Mouse (Mus musculus): ENCODE measurements around the gene Olfr62. TPM values are rescaled to one million over a fixed set of nuclear protein-coding genes. Genes with fewer than 3 reads are reported as not detected.

The Olfr62 gene
- polyA plus RNA-seq (2017; shearing (Covaris generic)) = not detected

GRCm38 (mm10) chr4:118658652-118659051, at the start of gene Olfr62:
TSS of gene Olfr62 (plus strand) at chr4:118658952.

GRCm38 (mm10) chr4:118620279-118620966, 38.3 kb upstream of the Olfr62 start, which contains the start of the genes Cfap57 and Ebna1bp2:
TSS of gene Cfap57 (minus strand) at chr4:118620777.
TSS of gene Ebna1bp2 (plus strand) at chr4:118620799.

GRCm38 (mm10) chr4:118692412-118692973, 33.7 kb downstream of the Olfr62 start, which contains the start of gene Olfr1342:
TSS of gene Olfr1342 (minus strand) at chr4:118692756.

GRCm38 (mm10) chr4:118703223-118703622, 44.5 kb downstream of the Olfr62 start, which contains the start of gene Olfr1341:
TSS of gene Olfr1341 (plus strand) at chr4:118703523.

Other genes with a start within 250 kb of the Olfr62 start
- 10 to 100 TPM; 10.9 to 11.1 TPM for gene Szt2, start 249.7 kb upstream of the Olfr62 start, polyA plus RNA-seq (2017; shearing (Covaris generic))
- 100 to 1,000 TPM; 109 to 134 TPM for gene Med8, start 249.6 kb upstream of the Olfr62 start, polyA plus RNA-seq (2017; shearing (Covaris generic))
- gene Elovl1, start 230.9 kb upstream of the Olfr62 start, polyA plus RNA-seq (2017; shearing (Covaris generic)) = 100 to 1,000 TPM; 140 to 166 TPM
- gene Cdc20, start 221.6 kb upstream of the Olfr62 start, polyA plus RNA-seq (2017; shearing (Covaris generic)) = 10 to 100 TPM; 25.7 to 25.9 TPM
- gene Mpl, start 201.4 kb upstream of the Olfr62 start, polyA plus RNA-seq (2017; shearing (Covaris generic)) = under 1 TPM; 0.11 to 0.17 TPM
- under 1 TPM in 1 of 2 experiments, not detected in 1; 0.10 TPM for gene Tie1, start 168.9 kb upstream of the Olfr62 start, polyA plus RNA-seq (2017; shearing (Covaris generic))
- not detected for gene 2610528J11Rik, start 132.0 kb upstream of the Olfr62 start, polyA plus RNA-seq (2017; shearing (Covaris generic))
- under 1 TPM in 1 of 2 experiments, not detected in 1; 0.33 TPM for gene Tmem125, start 114.9 kb upstream of the Olfr62 start, polyA plus RNA-seq (2017; shearing (Covaris generic))
- gene Cfap57, start 38.2 kb upstream of the Olfr62 start, polyA plus RNA-seq (2017; shearing (Covaris generic)) = under 1 TPM in 1 of 2 experiments, not detected in 1; 0.10 TPM
- 100 to 1,000 TPM; 131 to 185 TPM for gene Ebna1bp2, start 38.2 kb upstream of the Olfr62 start, polyA plus RNA-seq (2017; shearing (Covaris generic))
- gene Olfr1342, start 33.8 kb downstream of the Olfr62 start, polyA plus RNA-seq (2017; shearing (Covaris generic)) = under 1 TPM in 1 of 2 experiments, not detected in 1; 0.12 TPM
- gene Olfr1341, start 44.6 kb downstream of the Olfr62 start, polyA plus RNA-seq (2017; shearing (Covaris generic)) = under 1 TPM in 1 of 2 experiments, not detected in 1; 0.71 TPM
- under 1 TPM in 1 of 2 experiments, not detected in 1; 0.05 TPM for gene Olfr1340, start 61.2 kb downstream of the Olfr62 start, polyA plus RNA-seq (2017; shearing (Covaris generic))
- gene Olfr1339, start 73.2 kb downstream of the Olfr62 start, polyA plus RNA-seq (2017; shearing (Covaris generic)) = under 1 TPM in 1 of 2 experiments, not detected in 1; 0.17 TPM
- under 1 TPM in 1 of 2 experiments, not detected in 1; 0.32 TPM for gene Olfr1338, start 99.8 kb downstream of the Olfr62 start, polyA plus RNA-seq (2017; shearing (Covaris generic))
- gene Olfr1337, start 123.6 kb downstream of the Olfr62 start, polyA plus RNA-seq (2017; shearing (Covaris generic)) = not detected
- under 1 TPM in 1 of 2 experiments, not detected in 1; 0.27 TPM for gene Olfr1335, start 151.0 kb downstream of the Olfr62 start, polyA plus RNA-seq (2017; shearing (Covaris generic))
- gene Olfr1333, start 177.3 kb downstream of the Olfr62 start, polyA plus RNA-seq (2017; shearing (Covaris generic)) = not detected
- gene Olfr1331, start 205.7 kb downstream of the Olfr62 start, polyA plus RNA-seq (2017; shearing (Covaris generic)) = under 1 TPM in 1 of 2 experiments, not detected in 1; 0.36 TPM
- gene Olfr1330, start 229.6 kb downstream of the Olfr62 start, polyA plus RNA-seq (2017; shearing (Covaris generic)) = under 1 TPM in 1 of 2 experiments, not detected in 1; 0.82 TPM